Mouse (Mus musculus) small intestine, adult 10 weeks (tissue): ENCODE results near the gene Nagpa. TPM values are rescaled to one million over a fixed set of nuclear protein-coding genes. Genes with fewer than 3 reads are reported as not detected.

Source experiments
- polyA plus RNA-seq: library from polyadenylated mRNA; stranded (reverse); fragments of 350-450 nt; fragmentation: Illumina TruSeq; extraction: RNeasy Lipid Tissue Mini Kit (QIAGEN cat#74804); gene quantifications from one replicate; pipeline ENCODE4 v1.2.3, GENCODE M21; 2014; ENCODE audit warnings: low replicate concordance

Gene Nagpa
- 0.45 TPM for polyA plus RNA-seq

GRCm38 (mm10) chr16:5203668-5204433 lies at the start of gene Nagpa:
Nagpa (minus strand) TSS chr16:5204012.

GRCm38 (mm10) chr16:5233418-5234313 lies 29.9 kb upstream of the Nagpa start, which contains the start of gene Alg1:
Alg1 (plus strand) TSS chr16:5233621.

GRCm38 (mm10) chr16:5222140-5222539 lies 18.3 kb upstream of the Nagpa start, which contains the start of gene AU021092:
AU021092 (minus strand) TSS chr16:5222299.

GRCm38 (mm10) chr16:5147037-5147385 lies 56.8 kb downstream of the Nagpa start, which contains the start of gene Sec14l5:
Sec14l5 (plus strand) TSS chr16:5147109.

Other genes with a start within 250 kb of the Nagpa start
- gene Anks3, start 239.8 kb downstream of the Nagpa start, polyA plus RNA-seq: 2.9 TPM
- not detected for gene Sept12, start 206.2 kb downstream of the Nagpa start, polyA plus RNA-seq
- not detected for gene Smim22, start 196.7 kb downstream of the Nagpa start, polyA plus RNA-seq
- gene Rogdi, start 190.5 kb downstream of the Nagpa start, polyA plus RNA-seq: 0.85 TPM
- gene Glyr1, start 154.1 kb downstream of the Nagpa start, polyA plus RNA-seq: 58.3 TPM
- gene Ubn1, start 154.0 kb downstream of the Nagpa start, polyA plus RNA-seq: 19.9 TPM
- 0.82 TPM for gene Ppl, start 71.6 kb downstream of the Nagpa start, polyA plus RNA-seq
- not detected for gene Sec14l5, start 56.9 kb downstream of the Nagpa start, polyA plus RNA-seq
- not detected for gene AU021092, start 18.3 kb upstream of the Nagpa start, polyA plus RNA-seq
- gene Alg1, start 29.6 kb upstream of the Nagpa start, polyA plus RNA-seq: not detected
- gene Eef2kmt, start 52.0 kb upstream of the Nagpa start, polyA plus RNA-seq: 2.2 TPM